Mouse (Mus musculus): ENCODE results near the gene Lonp2. TPM values are rescaled to one million over a fixed set of nuclear protein-coding genes. Genes with fewer than 3 reads are reported as not detected.
A peak's percentile ranks its signal among the peaks of the same experiment; 100 is the strongest.

The Lonp2 gene
- polyA plus RNA-seq, 1 experiment from 2014 or later, result 36.2 TPM

DNA sequence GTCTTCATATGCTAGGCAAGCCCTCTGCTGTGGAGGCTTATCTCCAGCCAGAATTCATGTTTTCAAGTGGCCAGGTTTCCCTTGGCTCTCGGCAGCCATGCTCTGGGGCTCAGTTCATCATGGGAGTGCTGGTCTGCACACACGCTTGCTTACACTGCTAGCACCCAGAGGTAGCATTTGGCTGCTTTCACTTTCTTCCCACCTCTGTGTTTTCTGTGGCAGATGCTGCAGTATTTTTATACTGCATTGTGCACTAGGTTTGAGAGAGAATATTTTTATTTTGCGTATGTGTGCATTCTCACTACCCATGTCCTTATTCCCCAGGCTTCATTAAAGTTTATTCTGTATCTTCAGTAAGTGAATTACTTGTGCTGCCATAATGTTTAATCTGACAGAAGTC is 23.9 kb downstream of the Lonp2 start:
- TF ChIP-seq CTCF (IDR thresholded peaks at IDR 0.05; ENCODE audit: low read depth) (no peak), EP300 (optimal IDR thresholded peaks at IDR 0.05) (no peak)
- Histone ChIP-seq H3K4me3 (ENCODE audit: low read depth, low read length) (no peak overlapping the region), H3K27me3 (ENCODE audit: control insufficient read depth, insufficient read depth, low read length) (no peaks in the 10 kb centered on the region), H3K9ac (ENCODE audit: low read length) (no peak overlapping the region), H3K27ac (replicated peaks) (no peak overlapping the region), H3K36me3 (ENCODE audit: control insufficient read depth, insufficient read depth, low read length) (no peaks in the 10 kb centered on the region; the same call in 1 of the 2 replicates), H3K4me2 (replicated peaks; ENCODE audit: low read depth) (no peak overlapping the region), H3K9me3 (ENCODE audit: control insufficient read depth, low read length) (no peaks in the 10 kb centered on the region), H3K4me1 (replicated peaks; ENCODE audit: control insufficient read depth, insufficient read depth) (no peaks in the 10 kb centered on the region)
- ATAC-seq (ENCODE audit: low FRiP score, low TSS enrichment) (no peak), DNase-seq (ENCODE audit: low spot score) (no peak)
- over 99% methylated on average over 3 of the region's 3 CpGs for WGBS

DNA sequence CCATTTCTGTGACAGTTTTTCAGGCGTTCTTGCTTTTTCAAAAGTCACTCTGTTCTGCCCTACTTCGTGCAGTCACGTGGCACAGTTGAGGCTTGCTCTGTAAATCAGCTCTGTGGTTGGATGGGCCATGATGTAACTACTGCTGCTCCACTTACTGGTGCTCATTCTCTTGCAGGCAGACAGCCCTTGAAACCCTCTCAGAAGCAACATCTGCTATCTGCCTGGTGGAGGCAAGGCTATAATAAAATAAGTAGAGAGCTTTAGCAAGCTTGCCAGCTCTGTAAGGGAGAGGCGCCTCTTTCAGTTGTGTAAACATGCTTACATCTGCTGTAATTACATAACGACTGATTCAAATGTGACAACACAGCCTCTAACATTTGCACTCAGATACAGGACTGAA is 27.6 kb downstream of the Lonp2 start:
- no peak overlapping the region for H3K4me3 ChIP-seq (ENCODE audit: low read depth, low read length)
- DNase-seq (ENCODE audit: low spot score) (no peak), ATAC-seq (ENCODE audit: low FRiP score, low TSS enrichment) (no peak)
- H3K36me3 ChIP-seq (ENCODE audit: control insufficient read depth, insufficient read depth, low read length), result 0 out of 2 replicates have a peak, but pooled peaks cover 3% of the 10 kb centered on the region
- WGBS, result 64% methylated on average over 5 of the region's 5 CpGs
- H3K9ac ChIP-seq (ENCODE audit: low read length), result peak overlapping the region; percentile 38; the same call in 1 of the 2 replicates
- no peak overlapping the region for H3K27ac ChIP-seq (replicated peaks)
- TF ChIP-seq CTCF (IDR thresholded peaks at IDR 0.05; ENCODE audit: low read depth) (no peak), EP300 (optimal IDR thresholded peaks at IDR 0.05) (no peak)
- no peak overlapping the region for H3K4me2 ChIP-seq (replicated peaks; ENCODE audit: low read depth)
- no peaks in the 10 kb centered on the region for H3K9me3 ChIP-seq (ENCODE audit: control insufficient read depth, low read length)
- H3K4me1 ChIP-seq (replicated peaks; ENCODE audit: control insufficient read depth, insufficient read depth), result no peaks in the 10 kb centered on the region
- no peaks in the 10 kb centered on the region for H3K27me3 ChIP-seq (ENCODE audit: control insufficient read depth, insufficient read depth, low read length)

DNA sequence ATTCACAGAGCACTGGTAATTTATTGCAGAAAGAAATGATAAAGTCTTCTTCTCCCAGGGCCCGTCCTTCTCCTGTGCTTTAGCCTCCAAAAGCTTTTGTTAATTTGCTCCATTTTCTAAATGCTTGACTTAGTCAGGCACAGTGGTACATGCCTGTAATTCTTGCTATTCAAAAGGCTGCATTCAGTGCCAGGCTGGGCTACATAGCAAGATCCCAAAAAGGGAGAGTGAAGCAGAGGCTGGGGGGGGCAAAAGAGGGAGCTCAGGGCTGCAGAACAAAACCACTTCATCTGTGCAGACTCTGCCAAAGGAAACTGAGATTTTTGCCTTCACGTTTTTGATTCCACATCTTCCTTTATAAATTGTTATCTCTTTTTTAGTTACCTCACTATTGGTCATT is 28.7 kb downstream of the Lonp2 start:
- ATAC-seq (ENCODE audit: low FRiP score, low TSS enrichment) (no peak), DNase-seq (ENCODE audit: low spot score) (no peak)
- Histone ChIP-seq H3K4me3 (ENCODE audit: low read depth, low read length) (no peak overlapping the region), H3K9me3 (ENCODE audit: control insufficient read depth, low read length) (no peaks in the 10 kb centered on the region), H3K4me1 (replicated peaks; ENCODE audit: control insufficient read depth, insufficient read depth) (no peaks in the 10 kb centered on the region), H3K9ac (ENCODE audit: low read length) (no peak overlapping the region), H3K36me3 (ENCODE audit: control insufficient read depth, insufficient read depth, low read length) (0 out of 2 replicates have a peak, but pooled peaks cover 3% of the 10 kb centered on the region), H3K4me2 (replicated peaks; ENCODE audit: low read depth) (no peak overlapping the region), H3K27ac (replicated peaks) (no peak overlapping the region), H3K27me3 (ENCODE audit: control insufficient read depth, insufficient read depth, low read length) (no peaks in the 10 kb centered on the region)
- TF ChIP-seq CTCF (IDR thresholded peaks at IDR 0.05; ENCODE audit: low read depth) (no peak), EP300 (optimal IDR thresholded peaks at IDR 0.05) (no peak)
- WGBS, result 75% methylated on average over 2 of the region's 2 CpGs

DNA sequence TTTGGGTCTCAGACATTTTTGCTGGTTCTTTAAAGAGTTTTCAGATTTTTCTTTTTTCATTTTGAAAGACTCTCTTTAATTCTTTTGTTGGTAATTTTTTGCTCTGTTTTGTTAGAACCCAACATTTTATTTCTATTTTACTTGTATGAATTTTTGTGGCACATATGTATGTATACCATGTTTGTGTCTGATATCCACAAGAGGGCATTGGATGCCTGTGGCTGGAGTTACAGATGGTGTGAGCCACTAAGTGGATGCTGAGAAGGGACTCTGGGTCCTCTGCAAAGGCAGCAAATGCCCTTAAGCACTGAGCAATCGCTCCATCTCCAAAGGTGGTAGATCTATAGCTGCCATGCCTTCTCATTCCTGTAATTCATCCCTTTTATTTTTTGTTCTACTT is 30.7 kb downstream of the Lonp2 start:
- H3K27ac ChIP-seq (replicated peaks), result no peak overlapping the region
- 0 out of 2 replicates have a peak, but pooled peaks cover 3% of the 10 kb centered on the region for H3K36me3 ChIP-seq (ENCODE audit: control insufficient read depth, insufficient read depth, low read length)
- 85% methylated on average over 1 of the region's 1 CpGs for WGBS
- no peaks in the 10 kb centered on the region for H3K4me1 ChIP-seq (replicated peaks; ENCODE audit: control insufficient read depth, insufficient read depth)
- DNase-seq (ENCODE audit: low spot score) (no peak), ATAC-seq (ENCODE audit: low FRiP score, low TSS enrichment) (no peak)
- no peak overlapping the region for H3K4me2 ChIP-seq (replicated peaks; ENCODE audit: low read depth)
- no peaks in the 10 kb centered on the region for H3K27me3 ChIP-seq (ENCODE audit: control insufficient read depth, insufficient read depth, low read length)
- H3K9me3 ChIP-seq (ENCODE audit: control insufficient read depth, low read length), result no peaks in the 10 kb centered on the region
- H3K4me3 ChIP-seq (ENCODE audit: low read depth, low read length), result no peak overlapping the region
- no peak for TF ChIP-seq EP300 (optimal IDR thresholded peaks at IDR 0.05)
- peak; percentile 51 for TF ChIP-seq CTCF (IDR thresholded peaks at IDR 0.05; ENCODE audit: low read depth)
- no peak overlapping the region for H3K9ac ChIP-seq (ENCODE audit: low read length)

DNA sequence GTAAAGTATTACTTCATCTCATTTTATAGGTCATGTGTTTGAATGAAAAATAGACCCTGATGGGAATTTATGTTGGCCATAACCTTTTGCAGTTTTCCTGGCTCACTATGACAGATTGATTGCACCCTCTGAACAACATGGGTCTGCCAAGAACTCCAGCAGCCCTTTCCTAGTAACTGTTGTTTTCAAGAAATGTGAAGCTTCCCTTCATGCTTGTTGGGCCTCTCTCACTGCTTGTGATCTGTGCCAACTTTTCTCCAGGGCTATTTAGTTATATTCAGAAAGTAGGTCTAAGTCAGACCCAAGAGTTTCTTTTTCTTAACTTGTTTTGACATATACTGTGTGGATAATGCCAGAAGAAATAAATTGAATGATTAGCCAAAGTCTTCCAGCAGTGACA is 44.9 kb downstream of the Lonp2 start:
- Histone ChIP-seq H3K9me3 (ENCODE audit: control insufficient read depth, low read length) (no peaks in the 10 kb centered on the region), H3K4me3 (ENCODE audit: low read depth, low read length) (no peak overlapping the region), H3K4me2 (replicated peaks; ENCODE audit: low read depth) (no peak overlapping the region), H3K27ac (replicated peaks) (peak overlapping the region; percentile 59; the same call in 1 of the 2 replicates), H3K4me1 (replicated peaks; ENCODE audit: control insufficient read depth, insufficient read depth) (no peaks in the 10 kb centered on the region), H3K36me3 (ENCODE audit: control insufficient read depth, insufficient read depth, low read length) (peaks cover 9% of the 10 kb centered on the region; the same call in 1 of the 2 replicates), H3K9ac (ENCODE audit: low read length) (no peak overlapping the region), H3K27me3 (ENCODE audit: control insufficient read depth, insufficient read depth, low read length) (no peaks in the 10 kb centered on the region)
- no peak for DNase-seq (ENCODE audit: low spot score)
- peak; percentile 74; the same call in 1 of the 2 replicates for ATAC-seq (ENCODE audit: low FRiP score, low TSS enrichment)
- TF ChIP-seq EP300 (optimal IDR thresholded peaks at IDR 0.05), result no peak
- no peak for TF ChIP-seq CTCF (IDR thresholded peaks at IDR 0.05; ENCODE audit: low read depth)

DNA sequence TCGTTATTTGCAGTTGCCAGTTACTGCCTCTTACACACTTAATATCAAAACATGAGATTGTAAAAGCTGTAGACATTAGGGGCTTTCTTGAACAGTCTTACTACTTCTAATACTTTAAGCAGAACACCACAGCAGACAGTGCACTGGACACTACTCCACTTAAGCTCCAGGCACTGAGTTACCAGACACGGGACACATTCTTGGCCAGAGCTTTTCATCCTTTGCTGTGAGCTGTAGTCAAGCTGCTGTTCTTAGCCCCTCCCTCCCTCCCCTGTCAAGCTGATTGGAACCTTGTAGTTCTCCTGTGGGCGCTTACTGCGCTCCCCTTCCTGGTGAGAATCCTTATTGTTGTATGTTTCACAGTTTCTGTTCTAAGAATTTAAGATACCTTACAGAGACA is 45.4 kb downstream of the Lonp2 start:
- no peak overlapping the region for H3K9ac ChIP-seq (ENCODE audit: low read length)
- H3K4me2 ChIP-seq (replicated peaks; ENCODE audit: low read depth), result no peak overlapping the region
- 59% methylated on average over 4 of the region's 4 CpGs for whole genome bisulfite sequencing
- H3K36me3 ChIP-seq (ENCODE audit: control insufficient read depth, insufficient read depth, low read length), result peaks cover 9% of the 10 kb centered on the region; the same call in 1 of the 2 replicates
- DNase-seq (ENCODE audit: low spot score), result no peak
- ATAC-seq (ENCODE audit: low FRiP score, low TSS enrichment), result peak; percentile 66; the same call in 1 of the 2 replicates
- peak overlapping the region; percentile 59; the same call in 1 of the 2 replicates for H3K27ac ChIP-seq (replicated peaks)
- H3K4me1 ChIP-seq (replicated peaks; ENCODE audit: control insufficient read depth, insufficient read depth), result no peaks in the 10 kb centered on the region
- no peak overlapping the region for H3K4me3 ChIP-seq (ENCODE audit: low read depth, low read length)
- H3K27me3 ChIP-seq (ENCODE audit: control insufficient read depth, insufficient read depth, low read length), result no peaks in the 10 kb centered on the region
- no peaks in the 10 kb centered on the region for H3K9me3 ChIP-seq (ENCODE audit: control insufficient read depth, low read length)
- no peak for TF ChIP-seq EP300 (optimal IDR thresholded peaks at IDR 0.05)
- TF ChIP-seq CTCF (IDR thresholded peaks at IDR 0.05; ENCODE audit: low read depth), result no peak

Data from stomach, postnatal 0 days (tissue).